Mouse (Mus musculus): ENCODE results near the gene Gm37240. TPM values are rescaled to one million over a fixed set of nuclear protein-coding genes. Genes with fewer than 3 reads are reported as not detected.

Gm37240 gene
- polyA plus RNA-seq, 1 experiment: 1.9 TPM

DNA sequence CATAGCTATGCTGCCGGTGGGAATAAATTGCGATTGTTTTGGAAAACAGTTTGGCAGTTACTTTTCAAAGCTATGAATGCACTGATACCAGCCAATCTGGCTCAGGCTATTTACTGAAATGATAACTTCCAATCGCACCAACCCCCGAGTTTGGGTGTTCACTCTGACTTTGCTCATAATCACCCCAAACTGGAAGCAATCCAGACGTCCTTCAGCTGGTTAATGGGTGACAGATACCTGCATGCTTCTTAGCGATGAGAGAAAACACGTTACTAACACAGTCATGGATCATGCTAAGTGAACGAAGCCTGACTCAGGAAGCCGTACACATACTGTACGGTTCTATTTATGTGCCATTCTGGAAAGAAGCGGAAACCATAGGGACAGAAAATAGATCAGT is 702.4 kb downstream of the Gm37240 start:
- no peaks in the 10 kb centered on the region for H3K4me1 ChIP-seq (ENCODE audit: control insufficient read depth, insufficient read depth, low read length)
- no peak for TF ChIP-seq CTCF (IDR thresholded peaks at IDR 0.05; ENCODE audit: borderline replicate concordance, insufficient read depth, low read length)
- TF ChIP-seq POLR2A (IDR thresholded peaks at IDR 0.05; ENCODE audit: low read depth, low read length): no peak
- no peak overlapping the region for H3K27ac ChIP-seq (ENCODE audit: insufficient read depth, low read length)
- no peak overlapping the region for H3K4me3 ChIP-seq (ENCODE audit: insufficient read depth, low read length)

DNA sequence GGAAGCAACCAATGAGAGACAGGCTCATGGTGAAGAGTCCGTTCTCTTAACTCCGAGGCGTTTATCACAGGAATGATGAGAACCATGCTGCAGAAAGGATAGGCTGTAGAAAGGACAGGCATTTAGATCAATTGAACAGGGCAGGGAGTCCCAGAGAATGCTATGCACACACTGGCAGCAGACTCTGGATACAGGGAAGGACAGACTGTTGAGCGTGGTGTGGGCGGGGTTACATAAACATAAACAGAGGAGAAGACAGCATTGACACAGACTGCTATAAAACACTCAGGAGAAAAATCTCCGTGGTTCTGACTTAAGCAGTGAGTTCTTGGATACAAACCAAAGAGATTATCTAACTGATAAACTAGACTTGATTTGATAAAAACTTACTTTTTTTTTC is 703.2 kb downstream of the Gm37240 start:
- no peak overlapping the region for H3K4me3 ChIP-seq (ENCODE audit: insufficient read depth, low read length)
- no peak for TF ChIP-seq POLR2A (IDR thresholded peaks at IDR 0.05; ENCODE audit: low read depth, low read length)
- TF ChIP-seq CTCF (IDR thresholded peaks at IDR 0.05; ENCODE audit: borderline replicate concordance, insufficient read depth, low read length): no peak
- H3K27ac ChIP-seq (ENCODE audit: insufficient read depth, low read length): no peak overlapping the region
- H3K4me1 ChIP-seq (ENCODE audit: control insufficient read depth, insufficient read depth, low read length): no peaks in the 10 kb centered on the region

DNA sequence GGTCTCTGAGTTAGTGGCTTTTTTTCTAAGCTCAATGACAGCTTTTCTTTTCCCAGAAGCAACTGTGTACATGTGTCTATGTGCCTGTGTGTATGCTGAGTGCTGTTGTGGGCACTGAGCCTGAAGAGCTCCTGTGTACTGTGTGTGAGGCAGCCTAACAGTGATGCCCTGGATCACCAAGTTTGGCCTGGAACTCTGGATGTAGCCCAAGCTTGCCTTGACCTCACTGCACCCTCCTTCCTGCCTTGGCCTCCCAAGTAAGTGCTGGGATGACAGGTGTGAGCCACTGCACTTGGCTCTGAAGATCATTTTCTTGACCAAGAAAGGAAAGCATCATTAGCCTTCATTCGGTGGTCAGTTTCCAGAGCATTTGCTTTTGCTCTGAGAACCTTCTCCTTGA is 710.6 kb downstream of the Gm37240 start:
- H3K4me3 ChIP-seq (ENCODE audit: insufficient read depth, low read length): no peak overlapping the region
- no peak for TF ChIP-seq POLR2A (IDR thresholded peaks at IDR 0.05; ENCODE audit: low read depth, low read length)
- TF ChIP-seq CTCF (IDR thresholded peaks at IDR 0.05; ENCODE audit: borderline replicate concordance, insufficient read depth, low read length): no peak
- no peak overlapping the region for H3K27ac ChIP-seq (ENCODE audit: insufficient read depth, low read length)
- no peaks in the 10 kb centered on the region for H3K4me1 ChIP-seq (ENCODE audit: control insufficient read depth, insufficient read depth, low read length)

DNA sequence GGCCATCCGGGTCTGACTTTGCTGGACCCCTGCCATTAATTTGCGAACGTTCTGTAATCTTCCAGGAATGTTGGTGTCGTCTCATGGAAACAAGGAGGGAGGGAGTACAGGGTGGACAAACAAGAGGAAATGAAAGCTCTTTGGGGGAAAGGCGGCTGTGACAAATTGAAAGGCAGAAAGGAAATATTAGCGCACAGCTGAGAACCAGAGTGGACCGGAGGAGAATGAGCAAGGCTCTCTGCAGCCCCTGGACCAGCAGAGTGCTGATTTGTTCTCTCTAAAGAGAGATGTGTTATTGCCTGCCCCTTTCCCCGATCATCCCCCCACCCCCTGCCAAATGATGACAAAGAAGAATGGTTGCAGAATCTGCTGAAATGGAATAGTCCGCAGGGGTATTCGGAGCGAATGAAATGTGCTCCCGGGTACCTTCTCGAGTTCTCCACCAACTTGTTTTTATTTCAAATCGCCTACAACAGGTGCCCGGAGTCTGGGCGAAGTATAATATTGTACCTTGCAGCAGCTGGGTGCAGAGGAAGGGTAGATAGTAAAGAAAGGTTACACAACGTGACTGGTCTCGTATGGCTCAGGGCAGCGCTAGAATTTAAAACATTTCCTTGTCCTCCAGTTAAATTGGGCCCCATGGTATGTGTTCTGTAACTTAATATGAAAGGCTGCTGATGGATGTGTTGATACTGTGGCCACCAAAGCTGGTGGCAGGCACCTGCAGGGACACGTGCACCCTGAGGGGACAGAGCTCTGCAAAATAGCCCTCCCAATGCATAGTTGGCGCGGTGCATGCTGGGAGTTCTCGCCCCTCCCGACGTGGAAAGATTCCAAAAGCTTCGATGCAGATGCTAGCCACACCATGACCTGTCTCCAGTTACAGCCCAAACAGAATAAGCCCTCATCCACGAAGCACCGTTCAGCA is 712.5 kb downstream of the Gm37240 start:
- Histone ChIP-seq H3K4me1 (ENCODE audit: control insufficient read depth, insufficient read depth, low read length) (no peaks in the 10 kb centered on the region), H3K27ac (ENCODE audit: insufficient read depth, low read length) (no peak overlapping the region), H3K4me3 (ENCODE audit: insufficient read depth, low read length) (no peak overlapping the region)
- no peak for TF ChIP-seq CTCF (IDR thresholded peaks at IDR 0.05; ENCODE audit: borderline replicate concordance, insufficient read depth, low read length)
- no peak for TF ChIP-seq POLR2A (IDR thresholded peaks at IDR 0.05; ENCODE audit: low read depth, low read length)

DNA sequence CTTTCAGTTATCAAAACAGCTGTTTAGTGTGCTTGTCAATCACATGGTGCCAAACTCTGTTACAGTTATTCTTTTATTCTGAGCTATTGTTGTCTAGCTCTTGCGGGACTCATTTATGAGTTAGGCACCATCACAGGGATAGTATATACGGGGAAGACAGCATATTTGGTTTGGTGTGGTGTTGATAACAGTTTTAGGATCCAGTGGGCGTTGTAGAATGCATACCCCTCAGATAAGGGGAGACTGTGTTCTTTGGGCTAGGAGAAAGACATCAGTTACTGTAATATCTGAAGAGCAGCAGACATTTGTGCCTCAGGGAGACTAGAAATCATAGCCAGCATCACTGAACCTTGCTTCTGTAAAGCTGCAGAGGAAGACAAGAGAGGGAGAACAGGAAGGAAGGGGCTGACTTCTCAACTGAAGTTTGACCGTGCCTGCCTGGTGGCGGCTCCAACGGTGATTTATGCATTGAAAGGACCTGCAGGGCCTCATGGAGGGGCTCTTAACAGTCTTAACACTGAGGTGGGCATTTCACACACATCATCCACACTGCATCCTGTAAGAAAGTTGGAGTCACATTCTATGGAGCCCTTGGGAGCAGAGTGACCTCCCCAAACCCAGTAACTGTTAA is 713.8 kb downstream of the Gm37240 start:
- no peak overlapping the region for H3K4me3 ChIP-seq (ENCODE audit: insufficient read depth, low read length)
- no peak for TF ChIP-seq POLR2A (IDR thresholded peaks at IDR 0.05; ENCODE audit: low read depth, low read length)
- no peak for TF ChIP-seq CTCF (IDR thresholded peaks at IDR 0.05; ENCODE audit: borderline replicate concordance, insufficient read depth, low read length)

DNA sequence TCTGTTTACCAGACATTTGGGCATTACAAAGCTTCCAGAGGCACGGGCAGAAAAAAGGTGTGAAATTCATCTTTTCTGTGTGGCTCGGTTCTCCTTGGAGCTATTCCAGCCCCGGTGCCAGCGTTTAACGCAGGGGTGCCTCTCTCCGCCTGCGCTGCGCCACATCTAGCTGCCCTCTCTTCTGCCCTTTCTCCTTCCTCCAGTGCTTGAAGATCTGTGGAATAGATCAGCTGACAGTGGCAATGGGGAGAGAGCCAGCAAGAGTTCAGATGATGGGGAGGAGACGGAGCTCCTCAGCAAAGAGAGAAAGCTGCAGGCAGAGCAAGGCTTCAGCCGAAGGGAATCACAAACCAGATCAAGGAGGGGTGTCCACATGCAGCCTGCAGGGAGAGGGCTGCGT is 714.8 kb downstream of the Gm37240 start:
- TF ChIP-seq POLR2A (IDR thresholded peaks at IDR 0.05; ENCODE audit: low read depth, low read length) (no peak), CTCF (IDR thresholded peaks at IDR 0.05; ENCODE audit: borderline replicate concordance, insufficient read depth, low read length) (no peak)
- H3K4me1 ChIP-seq (ENCODE audit: control insufficient read depth, insufficient read depth, low read length): no peaks in the 10 kb centered on the region
- no peak overlapping the region for H3K27ac ChIP-seq (ENCODE audit: insufficient read depth, low read length)
- no peak overlapping the region for H3K4me3 ChIP-seq (ENCODE audit: insufficient read depth, low read length)

More for the DNA sequence above, 713.8 kb downstream of the Gm37240 start:
- Histone ChIP-seq H3K4me1 (ENCODE audit: control insufficient read depth, insufficient read depth, low read length) (no peaks in the 10 kb centered on the region), H3K27ac (ENCODE audit: insufficient read depth, low read length) (no peak overlapping the region)

DNA sequence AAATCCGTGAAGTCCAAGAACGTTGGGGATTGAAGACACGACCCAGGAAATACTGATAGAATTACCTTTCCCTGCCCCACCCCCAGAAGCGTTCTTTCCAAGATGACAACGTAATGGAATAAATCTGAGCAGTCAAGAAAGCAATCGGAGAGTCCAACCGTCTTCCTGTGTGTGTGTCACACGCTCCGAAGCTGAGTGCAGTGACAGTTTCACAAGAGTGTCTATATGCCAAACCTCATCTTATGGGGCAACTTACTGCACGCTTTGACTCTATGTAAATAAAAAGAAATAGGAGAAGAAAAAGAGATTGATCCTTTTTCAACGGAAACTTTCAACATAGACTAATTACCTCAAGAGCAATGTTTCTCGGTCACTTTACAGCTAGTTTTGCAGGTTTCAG is 715.2 kb downstream of the Gm37240 start:
- Histone ChIP-seq H3K4me1 (ENCODE audit: control insufficient read depth, insufficient read depth, low read length) (no peaks in the 10 kb centered on the region), H3K27ac (ENCODE audit: insufficient read depth, low read length) (no peak overlapping the region), H3K4me3 (ENCODE audit: insufficient read depth, low read length) (no peak overlapping the region)
- TF ChIP-seq CTCF (IDR thresholded peaks at IDR 0.05; ENCODE audit: borderline replicate concordance, insufficient read depth, low read length): no peak
- no peak for TF ChIP-seq POLR2A (IDR thresholded peaks at IDR 0.05; ENCODE audit: low read depth, low read length)

DNA sequence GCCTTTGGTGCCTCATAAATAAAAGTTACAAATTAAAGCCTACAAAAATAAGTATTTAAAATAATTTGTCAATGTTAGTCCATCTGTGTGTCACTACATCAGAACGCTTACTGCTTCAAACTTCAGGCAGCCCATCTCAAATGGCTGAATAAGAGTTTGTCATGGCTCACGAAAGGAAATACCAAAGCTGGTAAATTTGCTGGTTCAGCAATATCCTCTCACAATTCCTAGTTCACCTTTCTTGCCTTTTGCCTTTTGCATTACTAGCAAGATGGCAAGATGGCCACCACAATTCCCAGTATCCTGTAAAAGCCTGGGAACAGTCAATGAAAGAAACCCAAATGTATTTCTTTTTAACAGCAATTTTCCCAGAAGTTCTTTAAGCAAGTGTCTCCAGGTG is 718.5 kb downstream of the Gm37240 start:
- no peak overlapping the region for H3K27ac ChIP-seq (ENCODE audit: insufficient read depth, low read length)
- TF ChIP-seq POLR2A (IDR thresholded peaks at IDR 0.05; ENCODE audit: low read depth, low read length): no peak
- H3K4me1 ChIP-seq (ENCODE audit: control insufficient read depth, insufficient read depth, low read length): no peaks in the 10 kb centered on the region
- H3K4me3 ChIP-seq (ENCODE audit: insufficient read depth, low read length): no peak overlapping the region

DNA sequence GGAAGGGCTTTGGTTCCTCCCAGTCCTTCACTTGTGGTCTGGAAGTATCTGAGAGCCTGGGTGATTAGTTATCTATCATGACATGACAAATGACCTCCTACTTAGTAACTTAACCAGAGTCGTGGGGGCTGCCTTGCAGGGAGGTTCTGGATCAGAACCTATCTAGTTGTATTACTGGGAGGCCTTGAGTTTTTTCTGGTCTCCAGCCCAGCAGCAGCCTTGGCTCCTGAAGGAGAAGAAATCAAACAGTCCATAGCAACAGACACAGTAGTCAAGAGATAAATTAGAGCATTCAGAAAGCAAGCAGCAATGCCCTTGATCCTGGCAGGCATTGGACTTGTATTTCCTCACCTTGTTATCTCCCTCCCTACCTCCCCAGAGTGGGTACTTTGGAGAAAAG is 722.4 kb downstream of the Gm37240 start:
- no peaks in the 10 kb centered on the region for H3K4me1 ChIP-seq (ENCODE audit: control insufficient read depth, insufficient read depth, low read length)
- H3K4me3 ChIP-seq (ENCODE audit: insufficient read depth, low read length): no peak overlapping the region
- no peak overlapping the region for H3K27ac ChIP-seq (ENCODE audit: insufficient read depth, low read length)
- TF ChIP-seq CTCF (IDR thresholded peaks at IDR 0.05; ENCODE audit: borderline replicate concordance, insufficient read depth, low read length): no peak
- no peak for TF ChIP-seq POLR2A (IDR thresholded peaks at IDR 0.05; ENCODE audit: low read depth, low read length)

DNA sequence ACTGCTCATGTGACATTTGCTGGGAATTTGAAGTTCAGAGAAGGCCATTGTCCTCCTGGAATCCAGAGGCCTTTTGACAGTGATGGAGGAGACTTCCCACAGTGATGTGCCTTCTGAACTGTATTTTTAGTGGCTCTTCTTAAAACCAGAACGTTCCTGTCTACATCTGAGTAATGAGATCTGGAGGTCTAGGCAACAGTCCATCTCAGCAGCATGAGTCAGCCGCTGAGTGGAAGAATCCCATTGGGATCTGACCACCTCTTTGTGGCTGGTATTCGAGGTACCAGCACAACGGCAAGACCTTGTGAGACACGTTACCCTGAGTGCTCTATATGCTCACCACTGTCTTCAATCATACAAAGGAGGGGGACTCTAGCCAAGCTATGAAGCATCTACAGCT is 723.9 kb downstream of the Gm37240 start:
- H3K27ac ChIP-seq (ENCODE audit: insufficient read depth, low read length): no peak overlapping the region
- no peak for TF ChIP-seq POLR2A (IDR thresholded peaks at IDR 0.05; ENCODE audit: low read depth, low read length)
- no peak for TF ChIP-seq CTCF (IDR thresholded peaks at IDR 0.05; ENCODE audit: borderline replicate concordance, insufficient read depth, low read length)
- H3K4me1 ChIP-seq (ENCODE audit: control insufficient read depth, insufficient read depth, low read length): no peaks in the 10 kb centered on the region
- H3K4me3 ChIP-seq (ENCODE audit: insufficient read depth, low read length): no peak overlapping the region
